Mouse (Mus musculus) midbrain, postnatal 0 days (tissue): ENCODE data around the gene Castor2. TPM values are rescaled to one million over a fixed set of nuclear protein-coding genes. Genes with fewer than 3 reads are reported as not detected.
A peak's percentile ranks its signal among the peaks of the same experiment; 100 is the strongest.

ENCODE experiments used
- ATAC-seq: fragments of 200-750 bp; cut with Nextera tagmentation; 2 replicates; pipeline ENCODE4 v1.8.0; 2017; ENCODE audit warnings: moderate number of reproducible peaks, mild to moderate bottlenecking, moderate TSS enrichment, moderate library complexity; ENCODE audit not compliant: low FRiP score
- DNase-seq: peaks from one replicate; pipeline ENCODE4 v3.0.0-alpha.2; 2015; ENCODE audit warnings: low spot score
- H3K27ac ChIP-seq: fragments of 300-500 bp; sonication (generic); 2 replicates; pipeline ENCODE4 v1.5.1; 2014; ENCODE audit warnings: low read depth, mild to moderate bottlenecking, low read length, mixed read lengths
- H3K27me3 ChIP-seq: fragments of 300-500 bp; sonication (generic); 2 replicates; pipeline ENCODE4 v1.6.1; 2014; ENCODE audit warnings: low read length, control low read depth, mixed read lengths; ENCODE audit not compliant: insufficient read depth
- H3K36me3 ChIP-seq: fragments of 300-500 bp; sonication (generic); 2 replicates; pipeline ENCODE4 v1.6.1; 2014; ENCODE audit warnings: low read length, control low read depth, mixed read lengths; ENCODE audit not compliant: insufficient read depth
- H3K4me1 ChIP-seq: fragments of 300-500 bp; sonication (generic); 2 replicates; pipeline ENCODE4 v1.6.1; 2014; ENCODE audit warnings: mild to moderate bottlenecking, control low read depth, antibody characterized with exemption, low read length, mixed read lengths; ENCODE audit not compliant: insufficient read depth
- H3K4me2 ChIP-seq: fragments of 300-500 bp; sonication (generic); 2 replicates; pipeline ENCODE4 v1.6.1; 2014; ENCODE audit warnings: low read depth, mild to moderate bottlenecking, low read length, mixed read lengths; ENCODE audit not compliant: poor library complexity, severe bottlenecking
- H3K4me3 ChIP-seq: fragments of 300-500 bp; sonication (generic); 2 replicates; pipeline ENCODE4 v1.5.1; 2014; ENCODE audit warnings: low read depth, mild to moderate bottlenecking, low read length, moderate library complexity
- H3K9ac ChIP-seq: fragments of 300-500 bp; sonication (generic); replicated peaks from 2 replicates; pipeline ENCODE4 v1.6.1; 2014; ENCODE audit warnings: mild to moderate bottlenecking, low read length, moderate library complexity, mixed read lengths; ENCODE audit not compliant: poor library complexity, severe bottlenecking
- H3K9me3 ChIP-seq: fragments of 300-500 bp; sonication (generic); 2 replicates; pipeline ENCODE4 v1.6.1; 2016; ENCODE audit warnings: low read length, control low read depth
- CTCF ChIP-seq: IDR thresholded peaks from 2 replicates; pipeline ENCODE4 v1.5.1; 2016; ENCODE audit warnings: antibody characterized with exemption, mild to moderate bottlenecking
- WGBS: fragments of 180-500 bp; shearing (Covaris S2); extraction: QIAGEN DNeasy Blood & Tissue Kit; methylation state at CpG from one replicate; pipeline ENCODE4 v1.1.7; 2014; 5-methylcytosine and 5-hydroxymethylcytosine counted together
- polyA plus RNA-seq: library from polyadenylated mRNA; unstranded; fragments of >200 nt; fragmentation: Nextera tagmentation; extraction: Ambion mirVana; gene quantifications from 2 replicates; pipeline ENCODE4 v1.2.1, GENCODE M21; 2015
- total RNA-seq: library from RNA; depleted of rRNA; stranded (reverse); fragments of >200 nt; gene quantifications from 2 replicates; pipeline ENCODE4 v1.2.3, GENCODE M21; 2014

The Castor2 gene
- total and polyA plus RNA-seq, 2 experiments from 2014 or later: 27.0 to 32.3 TPM

GRCm38 (mm10) chr5:134137933-134138332, 38.4 kb downstream of the Castor2 start:
- DNase-seq: no peak
- 80% methylated on average over 5 of the region's 5 CpGs for WGBS
- peaks cover 70% of the 10 kb centered on the region for H3K36me3 ChIP-seq

DNA sequence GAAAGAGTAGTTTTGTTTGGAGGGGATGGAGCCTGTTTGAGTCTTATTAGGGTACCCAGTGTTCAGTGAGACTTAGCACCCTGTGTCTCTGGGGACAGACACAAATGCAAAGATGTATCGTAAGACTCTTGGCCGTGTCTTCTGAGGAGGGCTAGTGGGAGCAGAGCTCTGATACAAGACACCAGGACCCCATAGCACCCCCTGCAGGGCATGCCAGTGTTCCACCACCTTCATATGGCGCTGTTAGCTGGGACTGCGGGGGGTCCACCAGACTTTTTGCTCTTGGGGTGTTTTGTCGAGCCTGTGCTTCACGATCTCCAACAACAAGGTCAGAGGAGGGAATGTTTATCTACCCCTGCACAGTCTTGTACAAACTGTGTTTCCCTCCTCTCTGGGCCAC, 39.9 kb downstream of the Castor2 start:
- WGBS: 85% methylated on average over 6 of the region's 6 CpGs
- H3K27ac ChIP-seq: no peak overlapping the region

More at GRCm38 (mm10) chr5:134137933-134138332, 38.4 kb downstream of the Castor2 start:
- Histone ChIP-seq H3K9ac (no peak overlapping the region), H3K4me3 (no peak overlapping the region), H3K9me3 (no peaks in the 10 kb centered on the region), H3K4me1 (no peaks in the 10 kb centered on the region), H3K27ac (no peak overlapping the region), H3K4me2 (no peak overlapping the region), H3K27me3 (no peaks in the 10 kb centered on the region)
- no peak for ATAC-seq
- no peak for TF ChIP-seq CTCF

GRCm38 (mm10) chr5:134141236-134141635, 41.7 kb downstream of the Castor2 start:
- Histone ChIP-seq H3K36me3 (peaks cover 50% of the 10 kb centered on the region), H3K9me3 (no peaks in the 10 kb centered on the region), H3K9ac (no peak overlapping the region), H3K27me3 (no peaks in the 10 kb centered on the region), H3K4me2 (no peak overlapping the region), H3K27ac (no peak overlapping the region), H3K4me3 (no peak overlapping the region), H3K4me1 (no peaks in the 10 kb centered on the region)
- TF ChIP-seq CTCF: no peak
- no peak for ATAC-seq
- DNase-seq: no peak
- WGBS: 77% methylated on average over 7 of the region's 7 CpGs

More for the DNA sequence above, 39.9 kb downstream of the Castor2 start:
- ATAC-seq: no peak
- H3K4me1 ChIP-seq: no peaks in the 10 kb centered on the region
- H3K4me3 ChIP-seq: no peak overlapping the region
- H3K4me2 ChIP-seq: no peak overlapping the region
- peaks cover 65% of the 10 kb centered on the region for H3K36me3 ChIP-seq
- peak; percentile 17; the same call in 1 of the 2 replicates for TF ChIP-seq CTCF
- H3K9me3 ChIP-seq: no peaks in the 10 kb centered on the region
- no peaks in the 10 kb centered on the region for H3K27me3 ChIP-seq
- no peak for DNase-seq
- H3K9ac ChIP-seq: no peak overlapping the region

- no peak for DNase-seq
Observed at GRCm38 (mm10) chr5:134142381-134142780, 42.9 kb downstream of the Castor2 start.

DNA sequence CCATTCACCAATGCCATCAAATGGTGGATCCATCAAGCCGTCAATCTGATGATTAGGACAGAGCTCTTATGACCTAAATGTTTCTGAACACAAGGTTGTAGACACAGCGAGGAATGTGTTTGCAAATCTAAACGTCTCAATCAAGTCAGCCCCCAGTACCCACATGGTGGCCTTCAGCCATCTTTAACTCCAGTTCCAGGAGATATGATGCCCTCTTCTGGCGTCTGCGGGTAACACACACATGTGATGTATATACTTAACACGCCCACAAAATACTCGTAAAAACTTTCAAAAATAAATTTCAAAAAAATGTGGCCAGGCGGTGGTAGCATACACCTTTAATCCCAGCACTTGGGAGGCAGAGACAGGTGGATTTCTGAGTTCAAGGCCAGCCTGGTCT, 45.5 kb downstream of the Castor2 start:
- no peak overlapping the region for H3K9ac ChIP-seq
- no peak overlapping the region for H3K4me3 ChIP-seq
- H3K4me1 ChIP-seq: no peaks in the 10 kb centered on the region
- H3K9me3 ChIP-seq: no peaks in the 10 kb centered on the region
- no peak for ATAC-seq
- DNase-seq: no peak
- peak; percentile 36 for TF ChIP-seq CTCF
- no peak overlapping the region for H3K4me2 ChIP-seq
- 96% methylated on average over 8 of the region's 8 CpGs for WGBS
- H3K27ac ChIP-seq: no peak overlapping the region
- peaks cover 28% of the 10 kb centered on the region for H3K36me3 ChIP-seq
- H3K27me3 ChIP-seq: no peaks in the 10 kb centered on the region

More at GRCm38 (mm10) chr5:134142381-134142780, 42.9 kb downstream of the Castor2 start:
- 90% methylated on average over 11 of the region's 11 CpGs for WGBS
- H3K4me2 ChIP-seq: no peak overlapping the region
- no peak overlapping the region for H3K27ac ChIP-seq
- H3K27me3 ChIP-seq: no peaks in the 10 kb centered on the region
- ATAC-seq: no peak
- H3K4me1 ChIP-seq: no peaks in the 10 kb centered on the region
- H3K9ac ChIP-seq: no peak overlapping the region
- TF ChIP-seq CTCF: no peak
- H3K9me3 ChIP-seq: no peaks in the 10 kb centered on the region
- peaks cover 38% of the 10 kb centered on the region for H3K36me3 ChIP-seq
- no peak overlapping the region for H3K4me3 ChIP-seq

- Histone ChIP-seq H3K4me1 (no peaks in the 10 kb centered on the region), H3K27me3 (no peaks in the 10 kb centered on the region), H3K4me2 (no peak overlapping the region), H3K27ac (no peak overlapping the region), H3K9me3 (no peaks in the 10 kb centered on the region), H3K9ac (no peak overlapping the region), H3K36me3 (peaks cover 29% of the 10 kb centered on the region), H3K4me3 (no peak overlapping the region)
- TF ChIP-seq CTCF: no peak
- ATAC-seq (no peak), DNase-seq (no peak)
- 83% methylated on average over 10 of the region's 10 CpGs for WGBS
Observed at GRCm38 (mm10) chr5:134147194-134147753, 47.8 kb downstream of the Castor2 start.
